In genomic region chr11:115824813-115825212, GRCm38 (mm10) we compare ENCODE assay signal across 8 mouse cellular contexts. TPM values are rescaled to one million over a fixed set of nuclear protein-coding genes. Genes with fewer than 3 reads are reported as not detected.
A peak's percentile ranks its signal among the peaks of the same experiment; 100 is the strongest.
DNase-seq lines count a peak whose midpoint lies in the region; ATAC-seq lines count a peak whose summit lies in the region.

No protein-coding gene starts in this region.

- no peaks in the 10 kb centered on the region for H3K27me3 ChIP-seq in kidney, embryonic 16.5 days (ENCODE audit: insufficient read depth, low read length)
- H3K27me3 ChIP-seq in embryonic facial prominence, embryonic 11.5 days (ENCODE audit: control insufficient read depth, insufficient read depth, low read length), result peaks cover 13% of the 10 kb centered on the region
- H3K27me3 ChIP-seq in hindbrain, embryonic 16.5 days (replicated peaks; ENCODE audit: control insufficient read depth, insufficient read depth, low read length), result peaks cover 25% of the 10 kb centered on the region
- H3K27me3 ChIP-seq in midbrain, embryonic 13.5 days, result peaks cover 75% of the 10 kb centered on the region

- H3K27ac ChIP-seq in kidney, embryonic 16.5 days (ENCODE audit: low read length), result peak overlapping the region; percentile 66
- no peak overlapping the region for H3K27ac ChIP-seq in embryonic facial prominence, embryonic 11.5 days (replicated peaks; ENCODE audit: low read depth, low read length)
- no peak overlapping the region for H3K27ac ChIP-seq in hindbrain, embryonic 16.5 days (ENCODE audit: low read depth, low read length)
- no peak overlapping the region for H3K27ac ChIP-seq in midbrain, embryonic 13.5 days

- DNase-seq in kidney, adult 9 months, result no peak
- no peak for DNase-seq in embryonic facial prominence, embryonic 11.5 days (ENCODE audit: low spot score)
- DNase-seq in left cerebral cortex, adult 11 months (ENCODE audit: low spot score), result no peak
- no peak for DNase-seq in right cerebral cortex, postnatal 4 days
- no peak for DNase-seq in right cerebral cortex, postnatal 10 days (ENCODE audit: low spot score in 2 of 2)

- peaks cover 26% of the 10 kb centered on the region for H3K4me1 ChIP-seq in kidney, embryonic 16.5 days (ENCODE audit: insufficient read depth, low read length)
- H3K4me1 ChIP-seq in embryonic facial prominence, embryonic 11.5 days (ENCODE audit: control insufficient read depth, insufficient read depth, low read length), result no peaks in the 10 kb centered on the region
- H3K4me1 ChIP-seq in hindbrain, embryonic 16.5 days (ENCODE audit: control insufficient read depth, insufficient read depth, low read depth, low read length), result peaks cover 12% of the 10 kb centered on the region
- peaks cover 13% of the 10 kb centered on the region for H3K4me1 ChIP-seq in midbrain, embryonic 13.5 days (replicated peaks)

- peak overlapping the region; percentile 86 for H3K9ac ChIP-seq in kidney, embryonic 16.5 days (replicated peaks; ENCODE audit: low read length)
- H3K9ac ChIP-seq in embryonic facial prominence, embryonic 11.5 days (replicated peaks; ENCODE audit: low read length), result peak overlapping the region; percentile 61; the same call in 1 of the 2 replicates
- no peak overlapping the region for H3K9ac ChIP-seq in hindbrain, embryonic 16.5 days (ENCODE audit: low read depth, low read length)
- no peak overlapping the region for H3K9ac ChIP-seq in midbrain, embryonic 13.5 days (replicated peaks)

- H3K4me2 ChIP-seq in kidney, embryonic 16.5 days (replicated peaks; ENCODE audit: low read depth, low read length), result peak overlapping the region; percentile 66
- H3K4me2 ChIP-seq in embryonic facial prominence, embryonic 11.5 days (ENCODE audit: low read depth, low read length), result peak overlapping the region; percentile 96
- H3K4me2 ChIP-seq in hindbrain, embryonic 16.5 days (ENCODE audit: low read length), result peak overlapping the region; percentile 99
- peak overlapping the region; percentile 93 for H3K4me2 ChIP-seq in midbrain, embryonic 13.5 days (replicated peaks)

- H3K9me3 ChIP-seq in kidney, embryonic 16.5 days (ENCODE audit: low read length), result no peaks in the 10 kb centered on the region
- H3K9me3 ChIP-seq in embryonic facial prominence, embryonic 11.5 days (replicated peaks; ENCODE audit: control insufficient read depth, low read length), result no peaks in the 10 kb centered on the region
- H3K9me3 ChIP-seq in hindbrain, embryonic 16.5 days (ENCODE audit: control insufficient read depth, low read length), result no peaks in the 10 kb centered on the region
- H3K9me3 ChIP-seq in midbrain, embryonic 13.5 days, result no peaks in the 10 kb centered on the region

- H3K36me3 ChIP-seq in kidney, embryonic 16.5 days (ENCODE audit: insufficient read depth, low read length), result peaks cover 26% of the 10 kb centered on the region
- peaks cover 6% of the 10 kb centered on the region; the same call in 1 of the 2 replicates for H3K36me3 ChIP-seq in embryonic facial prominence, embryonic 11.5 days (replicated peaks; ENCODE audit: control insufficient read depth, insufficient read depth, low read depth, low read length)
- peaks cover 14% of the 10 kb centered on the region for H3K36me3 ChIP-seq in hindbrain, embryonic 16.5 days (ENCODE audit: control insufficient read depth, insufficient read depth, low read length)
- H3K36me3 ChIP-seq in midbrain, embryonic 13.5 days, result peaks cover 29% of the 10 kb centered on the region

- ATAC-seq in kidney, embryonic 16.5 days (ENCODE audit: low FRiP score, low TSS enrichment), result no peak
- no peak for ATAC-seq in embryonic facial prominence, embryonic 11.5 days (replicated peaks; ENCODE audit: insufficient number of reproducible peaks, low FRiP score, low TSS enrichment, low read depth)
- no peak for ATAC-seq in hindbrain, embryonic 16.5 days
- no peak for ATAC-seq in midbrain, embryonic 13.5 days

- H3K4me3 ChIP-seq in kidney, embryonic 16.5 days (ENCODE audit: low read length), result peak overlapping the region; percentile 81
- H3K4me3 ChIP-seq in embryonic facial prominence, embryonic 11.5 days (ENCODE audit: low read depth, low read length), result peak overlapping the region; percentile 65
- no peak overlapping the region; the same call in 1 of the 2 replicates for H3K4me3 ChIP-seq in hindbrain, embryonic 16.5 days (ENCODE audit: low read length)
- H3K4me3 ChIP-seq in midbrain, embryonic 13.5 days (replicated peaks), result peak overlapping the region; percentile 59

- 18% methylated on average over 11 of the region's 11 CpGs for whole genome bisulfite sequencing in kidney, embryonic 16.5 days
- 11% methylated on average over 11 of the region's 11 CpGs for WGBS in embryonic facial prominence, embryonic 11.5 days
- WGBS in hindbrain, embryonic 16.5 days, result 17% methylated on average over 11 of the region's 11 CpGs
- 17% methylated on average over 11 of the region's 11 CpGs for WGBS in midbrain, embryonic 13.5 days

RNA-seq across cellular contexts. Expression of gene Llgl2, which starts 1.0 kb away (rescaled TPM):
- 58.3 and 64.5 TPM in 2 replicates for polyA plus RNA-seq in kidney, embryonic 16.5 days (2015; fragmentation: Nextera tagmentation; extraction: Ambion mirVana)
- polyA plus RNA-seq in embryonic facial prominence, embryonic 11.5 days (2014; fragmentation: Nextera tagmentation; extraction: Ambion mirVana), result 4.9 and 7.5 TPM in 2 replicates
- polyA plus RNA-seq in hindbrain, embryonic 16.5 days (2015; fragmentation: Nextera tagmentation; extraction: Ambion mirVana), result 1.3 and 2.1 TPM in 2 replicates
- 0.66 and 0.76 TPM in 2 replicates for polyA plus RNA-seq in midbrain, embryonic 13.5 days (2015; fragmentation: Nextera tagmentation; extraction: Ambion mirVana)

RNA-seq across cellular contexts. Expression of gene Tsen54, which starts 10.3 kb away (rescaled TPM):
- 48.1 and 50.2 TPM in 2 replicates for polyA plus RNA-seq in kidney, embryonic 16.5 days (2015; fragmentation: Nextera tagmentation; extraction: Ambion mirVana)
- 19.8 and 22.2 TPM in 2 replicates for polyA plus RNA-seq in embryonic facial prominence, embryonic 11.5 days (2014; fragmentation: Nextera tagmentation; extraction: Ambion mirVana)
- 18.7 and 23.3 TPM in 2 replicates for polyA plus RNA-seq in hindbrain, embryonic 16.5 days (2015; fragmentation: Nextera tagmentation; extraction: Ambion mirVana)
- polyA plus RNA-seq in midbrain, embryonic 13.5 days (2015; fragmentation: Nextera tagmentation; extraction: Ambion mirVana), result 24.8 and 25.8 TPM in 2 replicates

RNA-seq across cellular contexts. Expression of gene Caskin2, which starts 11.4 kb away (rescaled TPM):
- 21.5 and 23.6 TPM in 2 replicates for polyA plus RNA-seq in kidney, embryonic 16.5 days (2015; fragmentation: Nextera tagmentation; extraction: Ambion mirVana)
- polyA plus RNA-seq in embryonic facial prominence, embryonic 11.5 days (2014; fragmentation: Nextera tagmentation; extraction: Ambion mirVana), result 11.9 TPM in 2 replicates
- 9.0 and 12.6 TPM in 2 replicates for polyA plus RNA-seq in hindbrain, embryonic 16.5 days (2015; fragmentation: Nextera tagmentation; extraction: Ambion mirVana)
- polyA plus RNA-seq in midbrain, embryonic 13.5 days (2015; fragmentation: Nextera tagmentation; extraction: Ambion mirVana), result 10.3 and 12.3 TPM in 2 replicates

RNA-seq across cellular contexts. Expression of gene Myo15b, which starts 33.4 kb away (rescaled TPM):
- 12.6 and 14.2 TPM in 2 replicates for polyA plus RNA-seq in kidney, embryonic 16.5 days (2015; fragmentation: Nextera tagmentation; extraction: Ambion mirVana)
- 0.07 and 0.31 TPM in 2 replicates for polyA plus RNA-seq in embryonic facial prominence, embryonic 11.5 days (2014; fragmentation: Nextera tagmentation; extraction: Ambion mirVana)
- 0.16 and 0.31 TPM in 2 replicates for polyA plus RNA-seq in hindbrain, embryonic 16.5 days (2015; fragmentation: Nextera tagmentation; extraction: Ambion mirVana)
- 0.08 and 0.27 TPM in 2 replicates for polyA plus RNA-seq in midbrain, embryonic 13.5 days (2015; fragmentation: Nextera tagmentation; extraction: Ambion mirVana)

RNA-seq across cellular contexts. Expression of gene Tmem94, which starts 59.6 kb away (rescaled TPM):
- 33.4 and 34.5 TPM in 2 replicates for polyA plus RNA-seq in kidney, embryonic 16.5 days (2015; fragmentation: Nextera tagmentation; extraction: Ambion mirVana)
- 10.3 and 14.6 TPM in 2 replicates for polyA plus RNA-seq in embryonic facial prominence, embryonic 11.5 days (2014; fragmentation: Nextera tagmentation; extraction: Ambion mirVana)
- 22.0 and 29.0 TPM in 2 replicates for polyA plus RNA-seq in hindbrain, embryonic 16.5 days (2015; fragmentation: Nextera tagmentation; extraction: Ambion mirVana)
- polyA plus RNA-seq in midbrain, embryonic 13.5 days (2015; fragmentation: Nextera tagmentation; extraction: Ambion mirVana), result 29.9 and 31.0 TPM in 2 replicates

Comparison
In these comparisons a context has a peak if more than half of its experiments do, and no peak if none do; other contexts are left out.
1. H3K9ac ChIP-seq: peak in kidney, embryonic 16.5 days (single experiment) and embryonic facial prominence, embryonic 11.5 days (single experiment); none in hindbrain, embryonic 16.5 days (single experiment) and midbrain, embryonic 13.5 days (single experiment).
2. Peak in every context shown above with its lines, with median percentiles within 50 percentile points of each other: H3K4me2 ChIP-seq.